Mouse (Mus musculus): ENCODE measurements at regions not wholly inside any gene's neighbourhood (a gene's known extent, or its start where the extent isn't known, plus 50 kb on each side); places are given as distances from the start of the nearest gene placed in this dataset.

DNA sequence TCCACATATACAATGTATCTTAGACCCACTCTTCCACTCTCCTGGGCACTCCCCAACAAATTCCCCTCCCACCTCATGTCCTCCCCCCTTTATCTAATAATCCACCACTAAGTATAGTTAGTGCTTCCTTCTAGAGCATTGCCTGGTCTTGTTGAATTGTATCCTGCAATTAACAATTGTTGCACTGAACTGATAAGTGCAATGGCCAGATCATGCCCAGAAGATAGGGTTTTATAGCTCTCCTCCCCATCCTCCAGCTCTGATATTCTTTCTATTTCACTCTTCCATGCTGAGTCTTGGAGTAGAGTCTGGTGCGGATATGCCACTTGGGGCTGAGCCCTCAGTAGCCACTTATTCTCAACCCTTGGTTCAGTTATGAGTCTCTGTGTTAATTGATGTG lies 159.6 kb upstream of the Klf3 start:
- 100% methylated on average over 1 of the region's 1 CpGs for WGBS
- Histone ChIP-seq H3K27me3 (ENCODE audit: control insufficient read depth, insufficient read depth, low read length) (no peaks in the 10 kb centered on the region), H3K27ac (ENCODE audit: control insufficient read depth, insufficient read depth, low read length) (no peak overlapping the region), H3K4me1 (replicated peaks; ENCODE audit: control insufficient read depth, insufficient read depth, low read length) (peaks cover 11% of the 10 kb centered on the region), H3K4me3 (ENCODE audit: control insufficient read depth, insufficient read depth, low read length) (no peak overlapping the region), H3K36me3 (ENCODE audit: control insufficient read depth, insufficient read depth, low read length) (no peaks in the 10 kb centered on the region)
- no peak for DNase-seq
- TF ChIP-seq CTCF (IDR thresholded peaks at IDR 0.05; ENCODE audit: borderline replicate concordance, control insufficient read depth, extremely low read depth, insufficient read depth, low read length, poor library complexity) (no peak), POLR2A (IDR thresholded peaks at IDR 0.05; ENCODE audit: control insufficient read depth, extremely low read depth, insufficient read depth, low read length, poor library complexity) (no peak)

GRCm38 (mm10) chr5:64647417-64648125 lies 155.6 kb upstream of the Klf3 start:
- no peaks in the 10 kb centered on the region for H3K36me3 ChIP-seq (ENCODE audit: control insufficient read depth, insufficient read depth, low read length)
- TF ChIP-seq CTCF (IDR thresholded peaks at IDR 0.05; ENCODE audit: borderline replicate concordance, control insufficient read depth, extremely low read depth, insufficient read depth, low read length, poor library complexity), result no peak
- TF ChIP-seq POLR2A (IDR thresholded peaks at IDR 0.05; ENCODE audit: control insufficient read depth, extremely low read depth, insufficient read depth, low read length, poor library complexity), result no peak
- 0 out of 2 replicates have a peak overlapping the region, but pooled peaks have one; percentile 13 for H3K4me3 ChIP-seq (ENCODE audit: control insufficient read depth, insufficient read depth, low read length)
- WGBS, result 34% methylated on average over 18 of the region's 18 CpGs
- no peak for DNase-seq
- no peak overlapping the region for H3K27ac ChIP-seq (ENCODE audit: control insufficient read depth, insufficient read depth, low read length)
- H3K4me1 ChIP-seq (replicated peaks; ENCODE audit: control insufficient read depth, insufficient read depth, low read length), result peaks cover 17% of the 10 kb centered on the region
- no peaks in the 10 kb centered on the region for H3K27me3 ChIP-seq (ENCODE audit: control insufficient read depth, insufficient read depth, low read length)

- H3K27me3 ChIP-seq (ENCODE audit: control insufficient read depth, insufficient read depth, low read length), result no peaks in the 10 kb centered on the region
- TF ChIP-seq POLR2A (IDR thresholded peaks at IDR 0.05; ENCODE audit: control insufficient read depth, extremely low read depth, insufficient read depth, low read length, poor library complexity) (no peak), CTCF (IDR thresholded peaks at IDR 0.05; ENCODE audit: borderline replicate concordance, control insufficient read depth, extremely low read depth, insufficient read depth, low read length, poor library complexity) (no peak)
- no peak overlapping the region for H3K27ac ChIP-seq (ENCODE audit: control insufficient read depth, insufficient read depth, low read length)
- H3K36me3 ChIP-seq (ENCODE audit: control insufficient read depth, insufficient read depth, low read length), result no peaks in the 10 kb centered on the region
- 55% methylated on average over 8 of the region's 8 CpGs for WGBS
- no peak overlapping the region for H3K4me3 ChIP-seq (ENCODE audit: control insufficient read depth, insufficient read depth, low read length)
- H3K4me1 ChIP-seq (replicated peaks; ENCODE audit: control insufficient read depth, insufficient read depth, low read length), result peaks cover 17% of the 10 kb centered on the region
- DNase-seq, result no peak
These were observed 154.7 kb upstream of the Klf3 start for GRCm38 (mm10) chr5:64648492-64648891.

DNA sequence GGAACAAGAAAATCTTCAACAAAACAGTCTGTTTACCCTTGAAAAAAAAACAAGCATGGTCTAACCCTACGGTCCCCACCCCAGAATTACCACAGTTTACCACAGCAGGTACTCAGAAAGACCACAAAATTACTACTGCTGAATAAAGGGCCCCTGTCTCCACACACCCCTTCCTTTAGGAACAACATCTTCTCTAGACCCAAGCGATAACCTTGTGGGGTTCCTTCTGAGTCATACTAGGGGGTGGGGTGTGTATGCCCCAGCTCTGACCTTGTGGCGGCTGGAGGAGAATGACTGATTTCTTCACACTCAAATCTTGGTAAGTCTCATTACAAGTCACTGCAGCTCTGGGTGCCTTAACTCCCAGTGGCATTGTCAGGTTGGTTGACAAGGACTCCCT lies 151.8 kb upstream of the Klf3 start:
- Histone ChIP-seq H3K4me1 (replicated peaks; ENCODE audit: control insufficient read depth, insufficient read depth, low read length) (peaks cover 29% of the 10 kb centered on the region), H3K27me3 (ENCODE audit: control insufficient read depth, insufficient read depth, low read length) (no peaks in the 10 kb centered on the region), H3K36me3 (ENCODE audit: control insufficient read depth, insufficient read depth, low read length) (no peaks in the 10 kb centered on the region), H3K27ac (ENCODE audit: control insufficient read depth, insufficient read depth, low read length) (no peak overlapping the region), H3K4me3 (ENCODE audit: control insufficient read depth, insufficient read depth, low read length) (no peak overlapping the region)
- TF ChIP-seq CTCF (IDR thresholded peaks at IDR 0.05; ENCODE audit: borderline replicate concordance, control insufficient read depth, extremely low read depth, insufficient read depth, low read length, poor library complexity) (no peak), POLR2A (IDR thresholded peaks at IDR 0.05; ENCODE audit: control insufficient read depth, extremely low read depth, insufficient read depth, low read length, poor library complexity) (no peak)
- no peak for DNase-seq
- WGBS, result 31% methylated on average over 3 of the region's 3 CpGs

DNA sequence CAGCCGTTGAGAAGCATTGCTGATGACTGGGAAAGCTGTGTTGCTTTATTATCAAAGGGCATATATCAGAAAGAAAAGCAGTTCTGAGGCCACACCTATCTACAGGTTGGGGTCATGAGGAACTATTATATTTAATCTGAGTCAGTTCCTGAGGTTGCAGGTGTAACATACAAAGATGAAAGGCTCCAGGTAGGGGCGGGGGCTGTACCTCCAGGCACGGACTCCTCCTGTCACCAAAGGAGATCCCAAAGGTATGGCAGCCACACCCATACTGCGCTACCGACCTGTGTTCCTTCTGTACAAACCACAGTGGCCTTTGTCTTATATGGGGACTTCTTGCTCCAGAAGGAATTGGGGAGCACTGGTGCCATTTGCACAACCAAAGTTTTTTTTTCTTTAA lies 149.4 kb upstream of the Klf3 start:
- Histone ChIP-seq H3K4me1 (replicated peaks; ENCODE audit: control insufficient read depth, insufficient read depth, low read length) (peaks cover 20% of the 10 kb centered on the region), H3K36me3 (ENCODE audit: control insufficient read depth, insufficient read depth, low read length) (no peaks in the 10 kb centered on the region), H3K4me3 (ENCODE audit: control insufficient read depth, insufficient read depth, low read length) (no peak overlapping the region), H3K27ac (ENCODE audit: control insufficient read depth, insufficient read depth, low read length) (no peak overlapping the region), H3K27me3 (ENCODE audit: control insufficient read depth, insufficient read depth, low read length) (no peaks in the 10 kb centered on the region)
- WGBS, result 90% methylated on average over 5 of the region's 5 CpGs
- DNase-seq, result no peak
- TF ChIP-seq POLR2A (IDR thresholded peaks at IDR 0.05; ENCODE audit: control insufficient read depth, extremely low read depth, insufficient read depth, low read length, poor library complexity) (no peak), CTCF (IDR thresholded peaks at IDR 0.05; ENCODE audit: borderline replicate concordance, control insufficient read depth, extremely low read depth, insufficient read depth, low read length, poor library complexity) (no peak)

DNA sequence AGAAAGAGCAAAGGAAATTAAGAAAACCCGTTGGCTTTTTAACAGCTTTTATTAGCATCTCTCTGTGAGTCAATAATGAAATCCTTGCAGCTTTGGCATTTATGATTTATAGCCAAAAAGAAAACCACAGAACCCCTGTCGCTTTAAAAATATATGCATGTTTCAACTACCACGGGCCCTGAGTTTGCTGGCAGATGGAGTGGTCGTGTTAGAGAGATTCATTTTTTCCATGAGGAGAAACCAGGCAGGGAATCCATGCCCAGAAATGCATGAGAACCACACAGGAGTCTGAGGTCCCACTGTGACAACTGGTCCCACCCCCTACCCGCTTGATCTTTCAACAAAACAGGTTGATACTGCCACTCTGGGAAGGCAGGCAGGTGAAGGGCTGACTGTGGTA lies 147.9 kb upstream of the Klf3 start:
- Histone ChIP-seq H3K4me3 (ENCODE audit: control insufficient read depth, insufficient read depth, low read length) (no peak overlapping the region), H3K4me1 (replicated peaks; ENCODE audit: control insufficient read depth, insufficient read depth, low read length) (peaks cover 21% of the 10 kb centered on the region), H3K27ac (ENCODE audit: control insufficient read depth, insufficient read depth, low read length) (no peak overlapping the region), H3K36me3 (ENCODE audit: control insufficient read depth, insufficient read depth, low read length) (no peaks in the 10 kb centered on the region), H3K27me3 (ENCODE audit: control insufficient read depth, insufficient read depth, low read length) (no peaks in the 10 kb centered on the region)
- WGBS, result 45% methylated on average over 5 of the region's 5 CpGs
- no peak for TF ChIP-seq CTCF (IDR thresholded peaks at IDR 0.05; ENCODE audit: borderline replicate concordance, control insufficient read depth, extremely low read depth, insufficient read depth, low read length, poor library complexity)
- DNase-seq, result no peak

DNA sequence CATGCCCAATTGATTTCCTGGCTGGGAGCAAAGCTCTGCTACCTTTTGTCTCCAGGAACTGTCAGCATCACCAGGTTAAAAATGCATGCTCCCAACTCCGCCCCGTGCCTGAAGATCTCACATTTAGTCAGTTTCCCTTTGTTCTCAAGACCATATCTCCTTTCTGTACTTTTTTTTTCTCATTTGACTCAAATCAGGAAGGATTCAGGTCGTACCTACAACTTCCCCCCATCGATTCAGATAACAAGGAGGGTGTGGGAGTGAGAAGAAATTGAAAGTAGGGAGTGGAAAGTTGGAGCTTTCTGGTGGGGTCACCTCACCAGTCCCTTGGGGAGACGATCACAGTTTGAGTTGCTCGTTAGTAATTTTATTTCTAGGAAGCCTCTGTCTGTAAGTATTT lies 141.2 kb upstream of the Klf3 start:
- no peaks in the 10 kb centered on the region for H3K36me3 ChIP-seq (ENCODE audit: control insufficient read depth, insufficient read depth, low read length)
- no peak for TF ChIP-seq CTCF (IDR thresholded peaks at IDR 0.05; ENCODE audit: borderline replicate concordance, control insufficient read depth, extremely low read depth, insufficient read depth, low read length, poor library complexity)
- TF ChIP-seq POLR2A (IDR thresholded peaks at IDR 0.05; ENCODE audit: control insufficient read depth, extremely low read depth, insufficient read depth, low read length, poor library complexity), result no peak
- H3K4me3 ChIP-seq (ENCODE audit: control insufficient read depth, insufficient read depth, low read length), result no peak overlapping the region
- no peak for DNase-seq
- 34% methylated on average over 6 of the region's 6 CpGs for WGBS
- H3K27me3 ChIP-seq (ENCODE audit: control insufficient read depth, insufficient read depth, low read length), result no peaks in the 10 kb centered on the region
- H3K27ac ChIP-seq (ENCODE audit: control insufficient read depth, insufficient read depth, low read length), result no peak overlapping the region
- peaks cover 23% of the 10 kb centered on the region for H3K4me1 ChIP-seq (replicated peaks; ENCODE audit: control insufficient read depth, insufficient read depth, low read length)

Measured in thymus, adult 2 months (tissue).